Mouse (Mus musculus): ENCODE results near the gene B3gnt3. TPM values are rescaled to one million over a fixed set of nuclear protein-coding genes. Genes with fewer than 3 reads are reported as not detected.

The B3gnt3 gene
- polyA plus RNA-seq, 1 experiment from 2014 or later = 35.9 TPM

- no peaks in the 10 kb centered on the region for H3K9me3 ChIP-seq (ENCODE audit: control insufficient read depth, low read length)
- WGBS = 56% methylated on average over 1 of the region's 1 CpGs
- H3K9ac ChIP-seq (ENCODE audit: low read length) = peak overlapping the region; percentile 8; the same call in 1 of the 2 replicates
- no peak overlapping the region for H3K27ac ChIP-seq (replicated peaks)
- no peak overlapping the region for H3K4me2 ChIP-seq (replicated peaks; ENCODE audit: low read depth)
- peaks cover 4% of the 10 kb centered on the region; the same call in 1 of the 2 replicates for H3K27me3 ChIP-seq (ENCODE audit: control insufficient read depth, insufficient read depth, low read length)
- DNase-seq (ENCODE audit: low spot score) (no peak), ATAC-seq (ENCODE audit: low FRiP score, low TSS enrichment) (no peak)
- no peak for TF ChIP-seq EP300 (optimal IDR thresholded peaks at IDR 0.05)
- TF ChIP-seq CTCF (IDR thresholded peaks at IDR 0.05; ENCODE audit: low read depth) = no peak
- H3K4me3 ChIP-seq (ENCODE audit: low read depth, low read length) = no peak overlapping the region
- H3K36me3 ChIP-seq (ENCODE audit: control insufficient read depth, insufficient read depth, low read length) = no peaks in the 10 kb centered on the region
- no peaks in the 10 kb centered on the region for H3K4me1 ChIP-seq (replicated peaks; ENCODE audit: control insufficient read depth, insufficient read depth)
Measured at GRCm38 (mm10) chr8:71659751-71660150, 41.8 kb downstream of the B3gnt3 start.

- H3K4me3 ChIP-seq (ENCODE audit: low read depth, low read length) = no peak overlapping the region
- no peaks in the 10 kb centered on the region for H3K4me1 ChIP-seq (replicated peaks; ENCODE audit: control insufficient read depth, insufficient read depth)
- H3K27ac ChIP-seq (replicated peaks) = no peak overlapping the region
- no peak for TF ChIP-seq CTCF (IDR thresholded peaks at IDR 0.05; ENCODE audit: low read depth)
- no peak for TF ChIP-seq EP300 (optimal IDR thresholded peaks at IDR 0.05)
- no peak overlapping the region for H3K4me2 ChIP-seq (replicated peaks; ENCODE audit: low read depth)
- no peak overlapping the region for H3K9ac ChIP-seq (ENCODE audit: low read length)
- H3K36me3 ChIP-seq (ENCODE audit: control insufficient read depth, insufficient read depth, low read length) = no peaks in the 10 kb centered on the region
- ATAC-seq (ENCODE audit: low FRiP score, low TSS enrichment) (no peak), DNase-seq (ENCODE audit: low spot score) (no peak)
- 25% methylated on average over 17 of the region's 17 CpGs for WGBS
- H3K27me3 ChIP-seq (ENCODE audit: control insufficient read depth, insufficient read depth, low read length) = peaks cover 6% of the 10 kb centered on the region; the same call in 1 of the 2 replicates
- H3K9me3 ChIP-seq (ENCODE audit: control insufficient read depth, low read length) = no peaks in the 10 kb centered on the region
Measured at GRCm38 (mm10) chr8:71658515-71659049, 43.0 kb downstream of the B3gnt3 start.

GRCm38 (mm10) chr8:71657816-71658215, 43.8 kb downstream of the B3gnt3 start:
- Histone ChIP-seq H3K36me3 (ENCODE audit: control insufficient read depth, insufficient read depth, low read length) (no peaks in the 10 kb centered on the region), H3K27me3 (ENCODE audit: control insufficient read depth, insufficient read depth, low read length) (peaks cover 6% of the 10 kb centered on the region; the same call in 1 of the 2 replicates), H3K4me1 (replicated peaks; ENCODE audit: control insufficient read depth, insufficient read depth) (no peaks in the 10 kb centered on the region), H3K9ac (ENCODE audit: low read length) (no peak overlapping the region), H3K9me3 (ENCODE audit: control insufficient read depth, low read length) (no peaks in the 10 kb centered on the region), H3K4me3 (ENCODE audit: low read depth, low read length) (no peak overlapping the region), H3K27ac (replicated peaks) (no peak overlapping the region), H3K4me2 (replicated peaks; ENCODE audit: low read depth) (no peak overlapping the region)
- ATAC-seq (ENCODE audit: low FRiP score, low TSS enrichment) = no peak
- no peak for DNase-seq (ENCODE audit: low spot score)
- WGBS = 25% methylated on average over 9 of the region's 9 CpGs
- TF ChIP-seq CTCF (IDR thresholded peaks at IDR 0.05; ENCODE audit: low read depth) = no peak
- no peak for TF ChIP-seq EP300 (optimal IDR thresholded peaks at IDR 0.05)

- no peak overlapping the region for H3K4me3 ChIP-seq (ENCODE audit: low read depth, low read length)
- TF ChIP-seq CTCF (IDR thresholded peaks at IDR 0.05; ENCODE audit: low read depth) = no peak
- TF ChIP-seq EP300 (optimal IDR thresholded peaks at IDR 0.05) = no peak
Measured at GRCm38 (mm10) chr8:71654600-71654999, 47.0 kb downstream of the B3gnt3 start.

GRCm38 (mm10) chr8:71645510-71645909, 56.1 kb downstream of the B3gnt3 start:
- Histone ChIP-seq H3K27ac (replicated peaks) (no peak overlapping the region), H3K36me3 (ENCODE audit: control insufficient read depth, insufficient read depth, low read length) (no peaks in the 10 kb centered on the region), H3K9me3 (ENCODE audit: control insufficient read depth, low read length) (no peaks in the 10 kb centered on the region), H3K4me1 (replicated peaks; ENCODE audit: control insufficient read depth, insufficient read depth) (no peaks in the 10 kb centered on the region), H3K4me2 (replicated peaks; ENCODE audit: low read depth) (no peak overlapping the region), H3K9ac (ENCODE audit: low read length) (no peak overlapping the region), H3K4me3 (ENCODE audit: low read depth, low read length) (no peak overlapping the region), H3K27me3 (ENCODE audit: control insufficient read depth, insufficient read depth, low read length) (no peaks in the 10 kb centered on the region)
- no peak for ATAC-seq (ENCODE audit: low FRiP score, low TSS enrichment)
- WGBS = 74% methylated on average over 9 of the region's 9 CpGs
- DNase-seq (ENCODE audit: low spot score) = no peak
- TF ChIP-seq EP300 (optimal IDR thresholded peaks at IDR 0.05) (no peak), CTCF (IDR thresholded peaks at IDR 0.05; ENCODE audit: low read depth) (no peak)

More at GRCm38 (mm10) chr8:71654600-71654999, 47.0 kb downstream of the B3gnt3 start:
- peak; percentile 86 for DNase-seq (ENCODE audit: low spot score)
- peak overlapping the region; percentile 14; the same call in 1 of the 2 replicates for H3K4me2 ChIP-seq (replicated peaks; ENCODE audit: low read depth)
- no peaks in the 10 kb centered on the region for H3K9me3 ChIP-seq (ENCODE audit: control insufficient read depth, low read length)
- 0 out of 2 replicates have a peak overlapping the region, but pooled peaks have one; percentile 13 for H3K9ac ChIP-seq (ENCODE audit: low read length)
- 2% methylated on average over 24 of the region's 24 CpGs for WGBS
- peak; percentile 64 for ATAC-seq (ENCODE audit: low FRiP score, low TSS enrichment)
- no peak overlapping the region for H3K27ac ChIP-seq (replicated peaks)
- H3K4me1 ChIP-seq (replicated peaks; ENCODE audit: control insufficient read depth, insufficient read depth) = no peaks in the 10 kb centered on the region
- H3K36me3 ChIP-seq (ENCODE audit: control insufficient read depth, insufficient read depth, low read length) = no peaks in the 10 kb centered on the region
- H3K27me3 ChIP-seq (ENCODE audit: control insufficient read depth, insufficient read depth, low read length) = 0 out of 2 replicates have a peak, but pooled peaks cover 2% of the 10 kb centered on the region

Other genes with a start within 250 kb of the B3gnt3 start
- gene Abhd8, start 238.1 kb downstream of the B3gnt3 start, polyA plus RNA-seq (2015; fragmentation: Nextera tagmentation; extraction: Ambion mirVana) = 22.1 and 23.5 TPM in 2 replicates
- 127 and 137 TPM in 2 replicates for gene Mrpl34, start 236.8 kb downstream of the B3gnt3 start, polyA plus RNA-seq (2015; fragmentation: Nextera tagmentation; extraction: Ambion mirVana)
- gene Dda1, start 232.6 kb downstream of the B3gnt3 start, polyA plus RNA-seq (2015; fragmentation: Nextera tagmentation; extraction: Ambion mirVana) = 72.5 and 74.5 TPM in 2 replicates
- 0.68 and 1.1 TPM in 2 replicates for gene Ano8, start 215.8 kb downstream of the B3gnt3 start, polyA plus RNA-seq (2015; fragmentation: Nextera tagmentation; extraction: Ambion mirVana)
- 7.2 and 8.2 TPM in 2 replicates for gene Gtpbp3, start 213.7 kb downstream of the B3gnt3 start, polyA plus RNA-seq (2015; fragmentation: Nextera tagmentation; extraction: Ambion mirVana)
- 56.3 and 60.9 TPM in 2 replicates for gene Plvap, start 190.0 kb downstream of the B3gnt3 start, polyA plus RNA-seq (2015; fragmentation: Nextera tagmentation; extraction: Ambion mirVana)
- 0.29 and 0.46 TPM in 2 replicates for gene Ccdc194, start 176.1 kb downstream of the B3gnt3 start, polyA plus RNA-seq (2015; fragmentation: Nextera tagmentation; extraction: Ambion mirVana)
- gene Bst2, start 164.3 kb downstream of the B3gnt3 start, polyA plus RNA-seq (2015; fragmentation: Nextera tagmentation; extraction: Ambion mirVana) = 32.8 and 34.2 TPM in 2 replicates
- 103 TPM in 2 replicates for gene Mvb12a, start 158.9 kb downstream of the B3gnt3 start, polyA plus RNA-seq (2015; fragmentation: Nextera tagmentation; extraction: Ambion mirVana)
- gene Tmem221, start 142.9 kb downstream of the B3gnt3 start, polyA plus RNA-seq (2015; fragmentation: Nextera tagmentation; extraction: Ambion mirVana) = 1.0 and 1.4 TPM in 2 replicates
- 0.04 and 0.05 TPM in 2 replicates for gene Nxnl1, start 135.2 kb downstream of the B3gnt3 start, polyA plus RNA-seq (2015; fragmentation: Nextera tagmentation; extraction: Ambion mirVana)
- gene Slc27a1, start 132.9 kb downstream of the B3gnt3 start, polyA plus RNA-seq (2015; fragmentation: Nextera tagmentation; extraction: Ambion mirVana) = 26.5 and 27.4 TPM in 2 replicates
- gene Pgls, start 109.6 kb downstream of the B3gnt3 start, polyA plus RNA-seq (2015; fragmentation: Nextera tagmentation; extraction: Ambion mirVana) = 221 and 223 TPM in 2 replicates
- 0.99 and 1.4 TPM in 2 replicates for gene Fam129c, start 104.1 kb downstream of the B3gnt3 start, polyA plus RNA-seq (2015; fragmentation: Nextera tagmentation; extraction: Ambion mirVana)
- gene Colgalt1, start 90.8 kb downstream of the B3gnt3 start, polyA plus RNA-seq (2015; fragmentation: Nextera tagmentation; extraction: Ambion mirVana) = 40.3 and 41.1 TPM in 2 replicates
- 0.46 and 0.52 TPM in 2 replicates for gene Unc13a, start 30.0 kb downstream of the B3gnt3 start, polyA plus RNA-seq (2015; fragmentation: Nextera tagmentation; extraction: Ambion mirVana)
- 4.6 and 5.4 TPM in 2 replicates for gene Jak3, start 25.5 kb downstream of the B3gnt3 start, polyA plus RNA-seq (2015; fragmentation: Nextera tagmentation; extraction: Ambion mirVana)
- 1.9 and 2.6 TPM in 2 replicates for gene Insl3, start 12.6 kb downstream of the B3gnt3 start, polyA plus RNA-seq (2015; fragmentation: Nextera tagmentation; extraction: Ambion mirVana)
- gene Fcho1, start 23.9 kb upstream of the B3gnt3 start, polyA plus RNA-seq (2015; fragmentation: Nextera tagmentation; extraction: Ambion mirVana) = 4.8 and 5.9 TPM in 2 replicates
- gene Zfp709, start 180.2 kb upstream of the B3gnt3 start, polyA plus RNA-seq (2015; fragmentation: Nextera tagmentation; extraction: Ambion mirVana) = 2.7 and 2.8 TPM in 2 replicates
- gene Zfp882, start 206.8 kb upstream of the B3gnt3 start, polyA plus RNA-seq (2015; fragmentation: Nextera tagmentation; extraction: Ambion mirVana) = 1.3 and 1.5 TPM in 2 replicates
- 11.7 and 12.5 TPM in 2 replicates for gene Zfp617, start 206.8 kb upstream of the B3gnt3 start, polyA plus RNA-seq (2015; fragmentation: Nextera tagmentation; extraction: Ambion mirVana)
- 11.2 and 11.8 TPM in 2 replicates for gene Zfp961, start 249.2 kb upstream of the B3gnt3 start, polyA plus RNA-seq (2015; fragmentation: Nextera tagmentation; extraction: Ambion mirVana)

Measured in stomach, postnatal 0 days (tissue).